8 mouse cellular contexts compared by ENCODE assay signal in genomic region chr4:122885768-122886578, GRCm38 (mm10). TPM values are rescaled to one million over a fixed set of nuclear protein-coding genes. Genes with fewer than 3 reads are reported as not detected.
DNase-seq lines count a peak whose midpoint lies in the region; ATAC-seq and TF ChIP-seq lines count a peak whose summit lies in the region.

TSS of gene Cap1 (minus strand) at chr4:122886056.

- no peaks in the 10 kb centered on the region for H3K9me3 ChIP-seq in E14TG2a.4 (ENCODE audit: low read length)
- no peaks in the 10 kb centered on the region for H3K9me3 ChIP-seq in forebrain, embryonic 12.5 days
- H3K9me3 ChIP-seq in heart, postnatal 0 days (replicated peaks; ENCODE audit: control insufficient read depth, low read length) = no peaks in the 10 kb centered on the region
- no peaks in the 10 kb centered on the region for H3K9me3 ChIP-seq in liver, embryonic 16.5 days (replicated peaks; ENCODE audit: control insufficient read depth, low read length)
- no peaks in the 10 kb centered on the region for H3K9me3 ChIP-seq in neural tube, embryonic 13.5 days

- peak within 1 kb of the TSS; percentile 99 for H3K27ac ChIP-seq in forebrain, embryonic 12.5 days
- H3K27ac ChIP-seq in heart, postnatal 0 days (ENCODE audit: low read depth) = peak within 1 kb of the TSS; percentile 99
- H3K27ac ChIP-seq in liver, embryonic 16.5 days (ENCODE audit: low read length) = peak within 1 kb of the TSS; percentile 100
- H3K27ac ChIP-seq in neural tube, embryonic 13.5 days (replicated peaks) = peak within 1 kb of the TSS; percentile 99
- H3K27ac ChIP-seq in testis, adult 2 months (ENCODE audit: control insufficient read depth, insufficient read depth, low read depth, low read length) = peak within 1 kb of the TSS; percentile 100

- 0 out of 2 replicates have a peak, but pooled peaks have one; percentile 58 for TF ChIP-seq EP300 in heart, postnatal 0 days (IDR thresholded peaks at IDR 0.05; ENCODE audit: low read depth)

- H3K27me3 ChIP-seq in E14TG2a.4 (ENCODE audit: insufficient read depth, low read length) = peaks cover 6% of the 10 kb centered on the region; the same call in 1 of the 2 replicates
- H3K27me3 ChIP-seq in forebrain, embryonic 12.5 days = no peaks in the 10 kb centered on the region
- H3K27me3 ChIP-seq in heart, postnatal 0 days (ENCODE audit: control insufficient read depth, insufficient read depth, low read length) = no peaks in the 10 kb centered on the region
- H3K27me3 ChIP-seq in liver, embryonic 16.5 days (ENCODE audit: control insufficient read depth, insufficient read depth, low read depth, low read length) = no peaks in the 10 kb centered on the region
- H3K27me3 ChIP-seq in neural tube, embryonic 13.5 days = no peaks in the 10 kb centered on the region
- H3K27me3 ChIP-seq in testis, adult 2 months (ENCODE audit: control insufficient read depth, insufficient read depth, low read length) = no peaks in the 10 kb centered on the region

- peak within 1 kb of the TSS; percentile 96 for H3K4me3 ChIP-seq in E14TG2a.4 (replicated peaks; ENCODE audit: low read length)
- peak within 1 kb of the TSS; percentile 79 for H3K4me3 ChIP-seq in forebrain, embryonic 12.5 days (replicated peaks)
- H3K4me3 ChIP-seq in heart, postnatal 0 days (ENCODE audit: low read depth, low read length) = peak within 1 kb of the TSS; percentile 96
- peak within 1 kb of the TSS; percentile 84 for H3K4me3 ChIP-seq in liver, embryonic 16.5 days (ENCODE audit: low read depth, low read length)
- H3K4me3 ChIP-seq in neural tube, embryonic 13.5 days = peak within 1 kb of the TSS; percentile 74
- H3K4me3 ChIP-seq in testis, adult 2 months (ENCODE audit: control insufficient read depth, low read depth, low read length) = peak within 1 kb of the TSS; percentile 97

- under 1% methylated on average over 49 of the region's 49 CpGs for WGBS in forebrain, embryonic 12.5 days
- WGBS in heart, postnatal 0 days = under 1% methylated on average over 49 of the region's 49 CpGs
- under 1% methylated on average over 49 of the region's 49 CpGs for WGBS in liver, embryonic 16.5 days (ENCODE audit: insufficient replicate concordance)
- WGBS in neural tube, embryonic 13.5 days = under 1% methylated on average over 49 of the region's 49 CpGs

- DNase-seq in c-Kit-positive CD71-positive TER-119-positive erythroid progenitor cells, embryonic 14.5 days (ENCODE audit: low spot score) = peak; percentile 99
- peak; percentile 99 for DNase-seq in heart, postnatal 0 days (ENCODE audit: low spot score)
- peak; percentile 97 to 99 for DNase-seq in kidney, postnatal 4 days

- no peak for TF ChIP-seq CTCF in E14TG2a.4 (conservative IDR thresholded peaks at IDR 0.05; ENCODE audit: low read length)
- TF ChIP-seq CTCF in heart, postnatal 0 days (IDR thresholded peaks at IDR 0.05; ENCODE audit: low read depth) = no peak
- TF ChIP-seq CTCF in testis, adult 2 months (IDR thresholded peaks at IDR 0.05; ENCODE audit: control insufficient read depth, insufficient read depth, insufficient replicate concordance, low read depth, low read length) = no peak

- H3K9ac ChIP-seq in forebrain, embryonic 12.5 days = peak within 1 kb of the TSS; percentile 71
- H3K9ac ChIP-seq in heart, postnatal 0 days (replicated peaks; ENCODE audit: low read depth, low read length) = peak within 1 kb of the TSS; percentile 80
- H3K9ac ChIP-seq in liver, embryonic 16.5 days (ENCODE audit: low read depth, low read length) = peak within 1 kb of the TSS; percentile 91
- peak within 1 kb of the TSS; percentile 84 for H3K9ac ChIP-seq in neural tube, embryonic 13.5 days

- peak; percentile 97 for ATAC-seq in forebrain, embryonic 12.5 days (ENCODE audit: low FRiP score)
- ATAC-seq in heart, postnatal 0 days (ENCODE audit: insufficient read depth, low read depth) = peak; percentile 93
- ATAC-seq in liver, embryonic 16.5 days (ENCODE audit: low read depth) = peak; percentile 91
- peak; percentile 97 for ATAC-seq in neural tube, embryonic 13.5 days (ENCODE audit: low read depth)

- peak within 1 kb of the TSS; percentile 77 for H3K4me2 ChIP-seq in forebrain, embryonic 12.5 days
- H3K4me2 ChIP-seq in heart, postnatal 0 days (ENCODE audit: low read depth, low read length) = peak within 1 kb of the TSS; percentile 83
- peak within 1 kb of the TSS; percentile 99 for H3K4me2 ChIP-seq in liver, embryonic 16.5 days (ENCODE audit: low read depth, low read length)
- H3K4me2 ChIP-seq in neural tube, embryonic 13.5 days = peak within 1 kb of the TSS; percentile 79

- TF ChIP-seq POLR2A in testis, adult 2 months (IDR thresholded peaks at IDR 0.05; ENCODE audit: control insufficient read depth, low read depth, low read length) = peak; percentile 86

- H3K36me3 ChIP-seq in E14TG2a.4 (ENCODE audit: insufficient read depth, low read length) = 0 out of 2 replicates have a peak, but pooled peaks cover 5% of the 10 kb centered on the region
- no peaks in the 10 kb centered on the region for H3K36me3 ChIP-seq in forebrain, embryonic 12.5 days (replicated peaks)
- H3K36me3 ChIP-seq in heart, postnatal 0 days (replicated peaks; ENCODE audit: control insufficient read depth, insufficient read depth, low read length) = no peaks in the 10 kb centered on the region
- no peaks in the 10 kb centered on the region for H3K36me3 ChIP-seq in liver, embryonic 16.5 days (ENCODE audit: control insufficient read depth, insufficient read depth)
- no peaks in the 10 kb centered on the region for H3K36me3 ChIP-seq in neural tube, embryonic 13.5 days
- no peaks in the 10 kb centered on the region for H3K36me3 ChIP-seq in testis, adult 2 months (ENCODE audit: control insufficient read depth, insufficient read depth, low read length)

- peaks cover 38% of the 10 kb centered on the region for H3K4me1 ChIP-seq in E14TG2a.4 (replicated peaks; ENCODE audit: low read depth, low read length)
- peaks cover 19% of the 10 kb centered on the region for H3K4me1 ChIP-seq in forebrain, embryonic 12.5 days
- H3K4me1 ChIP-seq in heart, postnatal 0 days (ENCODE audit: control insufficient read depth, insufficient read depth) = peaks cover 36% of the 10 kb centered on the region
- H3K4me1 ChIP-seq in liver, embryonic 16.5 days (ENCODE audit: control insufficient read depth, low read depth, low read length) = peaks cover 34% of the 10 kb centered on the region
- H3K4me1 ChIP-seq in neural tube, embryonic 13.5 days (replicated peaks) = peaks cover 44% of the 10 kb centered on the region
- peaks cover 7% of the 10 kb centered on the region for H3K4me1 ChIP-seq in testis, adult 2 months (ENCODE audit: control insufficient read depth, insufficient read depth, low read length)

RNA-seq across cellular contexts. Expression of gene Cap1, which starts in this region (rescaled TPM):
- 28.1 and 44.4 TPM in 2 replicates for polyA plus RNA-seq in forebrain, embryonic 12.5 days (2016; fragmentation: Nextera tagmentation; extraction: Ambion mirVana)
- total RNA-seq in heart, postnatal 0 days (2014; rRNA removed; ENCODE audit: low replicate concordance) = 59.6 and 73.0 TPM in 2 replicates
- polyA plus RNA-seq in heart, postnatal 0 days (2015; fragmentation: Nextera tagmentation; extraction: Ambion mirVana) = 20.6 and 22.4 TPM in 2 replicates
- 26.4 and 33.7 TPM in 2 replicates for polyA plus RNA-seq in liver, embryonic 16.5 days (2015; fragmentation: Nextera tagmentation; extraction: Ambion mirVana)
- polyA plus RNA-seq in neural tube, embryonic 13.5 days (2015; fragmentation: Nextera tagmentation; extraction: Ambion mirVana) = 69.2 and 75.5 TPM in 2 replicates
- 47.0 and 62.4 TPM in 2 replicates for polyA plus RNA-seq in testis, adult 2 months (2012; rRNA removed)

Comparison
In these comparisons a context has a peak if more than half of its experiments do, and no peak if none do; other contexts are left out.
1. Peak in every context shown above with its lines: DNase-seq, ATAC-seq, H3K4me3 ChIP-seq and H3K27ac ChIP-seq.